Mouse (Mus musculus) C2C12 (cell line): ENCODE data around the gene Wwox. TPM values are rescaled to one million over a fixed set of nuclear protein-coding genes. Genes with fewer than 3 reads are reported as not detected.

Source experiments
- H3K27me3 ChIP-seq: one replicate; pipeline ENCODE4 v1.6.1; 2011; ENCODE audit not compliant: control insufficient read depth, insufficient read depth, insufficient read length
- H3K36me3 ChIP-seq: one replicate; pipeline ENCODE4 v1.6.1; 2011; ENCODE audit not compliant: control insufficient read depth, insufficient read depth
- H3K4me3 ChIP-seq: one replicate; pipeline ENCODE4 v1.5.1; 2011; ENCODE audit warnings: mild to moderate bottlenecking, control low read depth; ENCODE audit not compliant: poor library complexity, insufficient read depth, severe bottlenecking
- H3K79me2 ChIP-seq: one replicate; pipeline ENCODE4 v1.6.1; 2011; ENCODE audit not compliant: control insufficient read depth, insufficient read depth
- H3K79me3 ChIP-seq: one replicate; pipeline ENCODE4 v1.6.1; 2011; ENCODE audit warnings: low read depth, control low read depth
- H3ac ChIP-seq: one replicate; pipeline ENCODE3; 2011; ENCODE audit warnings: low read depth; ENCODE audit not compliant: control insufficient read depth, insufficient read length
- CEBPB ChIP-seq: IDR thresholded peaks from one replicate; pipeline ENCODE4 v1.6.1; 2011; ENCODE audit warnings: low read depth, mild to moderate bottlenecking, control low read depth, moderate library complexity
- CTCF ChIP-seq: IDR thresholded peaks from one replicate; pipeline ENCODE4 v1.5.1; 2011; ENCODE audit not compliant: control insufficient read depth, insufficient read depth, insufficient read length
- FOSL1 ChIP-seq: IDR thresholded peaks from one replicate; pipeline ENCODE4 v1.8.0; 2011; ENCODE audit warnings: mild to moderate bottlenecking, low read length; ENCODE audit not compliant: poor library complexity, insufficient read depth, severe bottlenecking
- MAX ChIP-seq: IDR thresholded peaks from one replicate; pipeline ENCODE4 v1.6.1; 2011; ENCODE audit warnings: mild to moderate bottlenecking, control low read depth
- MYOD1 ChIP-seq: IDR thresholded peaks from one replicate; pipeline ENCODE4 v1.6.1; 2011; ENCODE audit warnings: low read depth; ENCODE audit not compliant: control insufficient read depth, insufficient read length
- MYOG ChIP-seq: IDR thresholded peaks from one replicate; pipeline ENCODE4 v1.6.1; 2011; ENCODE audit not compliant: control insufficient read depth, insufficient read length; ENCODE audit errors: extremely low read depth
- USF1 ChIP-seq: IDR thresholded peaks from one replicate; pipeline ENCODE4 v1.6.1; 2011; ENCODE audit warnings: low read depth, mild to moderate bottlenecking, control low read depth, moderate library complexity
- polyA plus RNA-seq: library from polyadenylated mRNA; unstranded; fragments of >200 nt; fragmentation: generic; extraction: Trizol; gene quantifications from one replicate; pipeline ENCODE4 v1.2.1, GENCODE M21; 2012; ENCODE audit warnings: missing spikeins

The Wwox gene
- polyA plus RNA-seq, 1 experiment = 3.7 TPM

DNA sequence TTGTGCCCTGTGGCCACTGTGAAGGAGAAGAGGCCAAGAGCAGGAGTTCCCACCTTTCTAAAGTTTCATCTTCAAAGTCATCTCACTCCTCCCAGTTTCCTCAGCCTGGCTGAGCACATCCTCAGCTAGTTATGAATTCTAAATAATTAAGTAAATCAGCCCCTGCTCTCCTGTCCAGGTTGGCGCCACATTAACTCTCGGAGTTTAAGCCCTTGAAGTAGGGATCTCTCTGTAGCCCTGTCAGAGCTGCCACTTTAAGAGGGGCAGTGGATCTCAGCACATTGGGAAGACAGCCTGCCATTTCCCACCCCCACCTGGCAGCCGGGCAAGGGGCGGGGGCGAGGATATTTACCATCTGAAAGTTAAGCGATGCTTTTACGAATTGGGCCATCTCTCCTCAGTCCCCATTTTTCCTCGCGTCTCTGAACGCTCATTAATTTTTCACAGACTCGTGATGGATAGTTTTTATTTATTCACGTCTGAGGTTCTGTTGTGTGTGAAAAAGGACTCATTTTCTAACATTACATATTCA is 150.9 kb downstream of the Wwox start:
- no peaks in the 10 kb centered on the region for H3K79me3 ChIP-seq
- no peaks in the 10 kb centered on the region for H3K27me3 ChIP-seq
- H3ac ChIP-seq = no peak overlapping the region
- H3K36me3 ChIP-seq = no peaks in the 10 kb centered on the region
- no peak overlapping the region for H3K4me3 ChIP-seq
- no peaks in the 10 kb centered on the region for H3K79me2 ChIP-seq
- TF ChIP-seq MYOD1 = no peak

DNA sequence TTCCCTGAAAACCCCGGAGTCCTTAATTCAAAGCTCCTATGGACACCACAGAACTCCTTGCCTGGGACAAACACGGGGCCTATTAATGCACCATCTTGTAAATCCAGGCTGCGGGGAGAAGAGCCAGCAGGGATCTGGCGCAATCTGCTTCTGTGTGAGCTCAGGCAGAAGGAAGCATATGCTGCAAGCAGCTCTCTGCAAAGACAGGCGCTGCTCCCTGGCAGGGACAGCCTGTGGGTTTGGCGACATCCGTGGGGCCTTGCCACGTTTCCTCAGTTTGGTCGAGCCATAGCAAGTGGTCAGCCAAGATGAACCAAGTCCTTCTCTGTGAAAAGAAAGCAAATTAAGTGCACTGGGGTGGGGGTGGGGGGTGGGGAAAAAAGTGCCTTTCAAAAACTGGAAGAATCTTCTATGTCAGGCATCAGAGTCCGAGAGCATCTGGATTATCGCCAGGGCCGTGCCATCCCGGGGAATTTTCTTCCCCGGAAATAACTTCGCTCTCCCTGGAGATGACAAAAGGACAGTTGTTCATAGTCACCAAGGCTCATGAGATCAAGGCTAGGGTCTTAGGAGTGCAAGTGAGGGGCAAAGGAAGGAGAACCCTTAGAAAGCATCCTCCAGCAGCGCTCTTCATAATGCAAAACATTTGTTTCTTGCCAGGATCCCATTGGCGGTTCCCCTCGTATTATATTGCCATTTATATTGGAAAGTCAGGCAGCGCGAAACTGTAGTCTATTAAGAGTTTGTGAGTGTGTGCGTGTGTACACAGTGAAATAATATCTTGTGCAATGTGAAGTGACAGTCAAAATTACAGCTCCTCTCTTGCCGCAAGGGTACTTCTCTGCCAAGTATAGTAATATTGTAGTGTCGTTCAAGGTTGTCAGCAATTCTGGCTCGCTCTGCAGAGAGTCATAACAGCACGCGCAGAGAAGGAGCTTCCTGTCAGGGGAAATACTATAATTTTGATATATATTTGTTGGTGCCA is 152.1 kb downstream of the Wwox start:
- H3K79me3 ChIP-seq = no peaks in the 10 kb centered on the region
- TF ChIP-seq CEBPB = no peak
- TF ChIP-seq MYOD1 = no peak
- no peak for TF ChIP-seq MYOG
- H3K36me3 ChIP-seq = no peaks in the 10 kb centered on the region
- H3K4me3 ChIP-seq = no peak overlapping the region
- H3K79me2 ChIP-seq = no peaks in the 10 kb centered on the region
- no peak overlapping the region for H3ac ChIP-seq
- no peaks in the 10 kb centered on the region for H3K27me3 ChIP-seq

DNA sequence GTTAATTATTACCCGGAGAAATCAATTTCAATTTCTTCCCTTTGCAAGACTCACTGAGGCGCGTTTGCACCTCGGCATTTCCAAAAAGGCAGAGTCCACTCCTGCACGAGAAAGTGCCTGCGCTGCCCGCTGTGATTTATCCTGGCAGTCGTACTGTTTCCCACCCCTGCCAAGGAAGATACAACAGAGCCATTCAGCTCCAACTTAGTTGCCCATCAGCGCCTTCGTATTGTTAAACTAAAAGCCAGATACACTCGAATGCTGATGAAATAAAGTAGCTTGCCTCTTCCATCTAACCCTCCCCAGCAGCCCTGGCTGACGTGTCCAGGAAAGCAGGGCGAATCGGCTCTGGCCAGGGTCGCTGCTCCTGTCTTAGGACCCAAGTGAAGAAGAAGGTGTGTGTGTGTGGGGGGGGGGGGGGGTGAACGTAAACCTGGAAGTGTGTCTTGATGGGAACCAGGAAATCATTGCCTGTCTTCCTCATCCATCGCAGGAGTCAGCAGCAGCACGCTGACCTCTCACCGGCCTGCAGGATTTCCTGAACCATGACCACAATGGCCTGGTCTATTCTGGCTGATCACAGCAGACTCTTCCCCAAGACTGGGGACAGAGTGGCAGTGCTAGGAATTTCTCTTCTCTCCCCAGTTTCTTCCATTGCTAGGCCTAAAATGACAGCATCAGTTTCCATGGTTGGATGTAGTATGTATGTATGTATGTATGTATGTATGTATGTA is 154.1 kb downstream of the Wwox start:
- no peaks in the 10 kb centered on the region for H3K79me2 ChIP-seq
- H3K27me3 ChIP-seq = no peaks in the 10 kb centered on the region
- no peaks in the 10 kb centered on the region for H3K79me3 ChIP-seq
- no peaks in the 10 kb centered on the region for H3K36me3 ChIP-seq
- H3K4me3 ChIP-seq = no peak overlapping the region
- H3ac ChIP-seq = no peak overlapping the region
- TF ChIP-seq MYOG = no peak
- no peak for TF ChIP-seq MYOD1
- TF ChIP-seq MAX = no peak
- TF ChIP-seq USF1 = no peak
- TF ChIP-seq CEBPB = no peak
- TF ChIP-seq FOSL1 = no peak
- no peak for TF ChIP-seq CTCF

GRCm38 (mm10) chr8:114594811-114595210 is 155.4 kb downstream of the Wwox start:
- no peak overlapping the region for H3K4me3 ChIP-seq
- no peak overlapping the region for H3ac ChIP-seq
- H3K79me2 ChIP-seq = no peaks in the 10 kb centered on the region
- no peaks in the 10 kb centered on the region for H3K36me3 ChIP-seq
- H3K27me3 ChIP-seq = no peaks in the 10 kb centered on the region
- H3K79me3 ChIP-seq = no peaks in the 10 kb centered on the region
- TF ChIP-seq FOSL1 (no peak), USF1 (no peak), MYOG (no peak), MAX (no peak)

- Histone ChIP-seq H3K79me2 (no peaks in the 10 kb centered on the region), H3K27me3 (no peaks in the 10 kb centered on the region), H3ac (no peak overlapping the region), H3K79me3 (no peaks in the 10 kb centered on the region), H3K4me3 (no peak overlapping the region), H3K36me3 (no peaks in the 10 kb centered on the region)
- TF ChIP-seq MYOG = no peak
- TF ChIP-seq MYOD1 = no peak
These were observed 160.1 kb downstream of the Wwox start for GRCm38 (mm10) chr8:114599555-114599954.

GRCm38 (mm10) chr8:114600196-114600595 is 160.7 kb downstream of the Wwox start:
- Histone ChIP-seq H3K4me3 (no peak overlapping the region), H3K27me3 (no peaks in the 10 kb centered on the region), H3ac (no peak overlapping the region), H3K36me3 (no peaks in the 10 kb centered on the region), H3K79me3 (no peaks in the 10 kb centered on the region), H3K79me2 (no peaks in the 10 kb centered on the region)
- TF ChIP-seq MYOD1 (no peak), MAX (no peak), USF1 (no peak), FOSL1 (no peak), CEBPB (no peak), CTCF (no peak), MYOG (no peak)
